Mouse (Mus musculus) liver, adult 2 months (tissue): ENCODE results near the gene Tekt1.

Experiments
- CTCF ChIP-seq: fragments of 200-500 bp; IDR thresholded peaks from 2 replicates; pipeline ENCODE4 v1.5.1; 2011; ENCODE audit warnings: low read depth, low read length, control low read depth
- POLR2A ChIP-seq: fragments of 200-500 bp; IDR thresholded peaks from 2 replicates; pipeline ENCODE4 v1.6.1; 2011; ENCODE audit warnings: low read length, control low read depth; ENCODE audit not compliant: insufficient read depth; ENCODE audit errors: extremely low read depth

DNA sequence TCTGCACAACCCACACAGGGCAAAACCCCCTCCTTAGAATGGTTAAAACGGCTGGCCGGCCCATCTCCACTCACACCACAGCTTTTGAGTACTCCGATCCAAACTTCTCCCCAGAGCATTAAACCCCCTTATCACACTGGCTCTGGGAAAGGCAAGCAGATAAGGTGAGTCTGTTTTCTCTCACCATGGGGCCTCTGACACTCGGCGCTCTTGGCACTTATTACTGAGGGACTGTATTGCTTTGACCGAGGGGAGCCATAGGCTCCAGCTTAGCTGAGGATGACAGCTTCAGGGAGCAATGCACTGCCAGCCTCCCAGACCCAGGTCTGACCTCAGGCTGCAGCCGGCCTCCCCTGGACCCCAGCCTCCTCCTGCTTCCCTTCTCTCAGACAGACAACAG is 45.3 kb upstream of the Tekt1 start:
- TF ChIP-seq CTCF (no peak), POLR2A (no peak)
